Mouse (Mus musculus) gastrocnemius, postnatal 25 days (tissue): ENCODE results near the gene Gm3526. TPM values are rescaled to one million over a fixed set of nuclear protein-coding genes. Genes with fewer than 3 reads are reported as not detected.
"Not testable (repeated sequence)": the region's sequence is repeated elsewhere in the genome, so short reads cannot be mapped to it uniquely, and the experiment has no call there.

Experiments used
- DNase-seq: peaks from one replicate; pipeline ENCODE4 v3.0.0; 2022
- long read RNA-seq, 2 experiments: library from polyadenylated mRNA; stranded (forward); transcript quantifications; one replicate each; pipeline ENCODE4 v2.0.0; 2021
- total RNA-seq, 2 experiments: library from RNA; stranded (reverse); gene quantifications; 1 replicate in 1 of 2; 2 replicates in 1 of 2; pipeline ENCODE4 v1.2.3; 2021

Gene Gm3526
- not detected for total RNA-seq
- long read RNA-seq, experiment 1, result 0 reads
- long read RNA-seq, experiment 2, result 0 reads

DNA sequence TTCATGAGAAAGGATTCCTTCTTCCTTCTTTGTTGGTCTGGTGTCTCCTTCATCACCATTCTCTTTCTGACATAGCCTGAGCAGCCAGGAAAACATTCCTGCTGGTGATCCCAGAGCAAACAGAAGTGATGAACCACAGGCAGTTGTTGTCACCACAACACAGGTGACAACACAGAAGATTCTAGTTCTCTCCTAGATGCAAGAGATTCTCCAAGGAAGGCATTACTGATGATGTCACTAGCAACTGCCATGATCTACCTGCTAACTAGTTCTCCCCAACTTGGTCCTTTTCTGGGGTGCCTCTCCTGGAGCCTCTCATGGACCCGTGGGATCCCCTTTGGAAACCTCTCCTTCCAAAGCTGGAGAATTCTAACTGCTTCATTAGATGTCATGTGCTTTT lies at the start of gene Gm3526:
Gene Gm3526, minus strand, starts transcription at position 101 of the 400 bp plus-strand sequence.
- not testable (repeated sequence) for DNase-seq

Other genes with a start within 250 kb of the Gm3526 start
- not detected for gene Gm3298, start 244.7 kb downstream of the Gm3526 start, total RNA-seq
- gene 4930555G01Rik, start 210.0 kb downstream of the Gm3526 start, total RNA-seq, result not detected
- under 1 TPM in 1 of 2 experiments, not detected in 1; 0.20 TPM for gene Gm8281, start 189.5 kb downstream of the Gm3526 start, total RNA-seq
- gene Gm8279, start 129.1 kb downstream of the Gm3526 start, total RNA-seq, result not detected
- gene Gm3317, start 96.0 kb downstream of the Gm3526 start, total RNA-seq, result not detected
- gene Gm8271, start 74.8 kb downstream of the Gm3526 start, total RNA-seq, result not detected
- not detected for gene Gm3542, start 74.3 kb upstream of the Gm3526 start, total RNA-seq
- gene Gm3500, start 128.5 kb upstream of the Gm3526 start, total RNA-seq, result not detected
- under 1 TPM; 0.33 to 0.40 TPM for gene Gm3194, start 194.9 kb upstream of the Gm3526 start, total RNA-seq
- gene Gm8246, start 217.2 kb upstream of the Gm3526 start, total RNA-seq, result not detected
- not detected for gene Gm3187, start 223.6 kb upstream of the Gm3526 start, total RNA-seq
- under 1 TPM in 1 of 2 experiments, not detected in 1; 0.15 TPM for gene Gm3488, start 241.1 kb upstream of the Gm3526 start, total RNA-seq